In genomic region chr8:111536031-111536977, GRCm38 (mm10) we compare ENCODE assay signal across 8 mouse cellular contexts. TPM values are rescaled to one million over a fixed set of nuclear protein-coding genes. Genes with fewer than 3 reads are reported as not detected.
DNase-seq lines count a peak whose midpoint lies in the region.

TSS of gene Znrf1 (plus strand) at chr8:111536097.

- no peaks in the 10 kb centered on the region; the same call in 1 of the 2 replicates for H3K36me3 ChIP-seq in hindbrain, embryonic 10.5 days

- WGBS in hindbrain, embryonic 10.5 days: under 1% methylated on average over 81 of the region's 100 CpGs

- H3K27me3 ChIP-seq in hindbrain, embryonic 10.5 days (ENCODE audit: insufficient read depth, poor library complexity, severe bottlenecking): no peaks in the 10 kb centered on the region

- H3K4me1 ChIP-seq in hindbrain, embryonic 10.5 days (replicated peaks): peaks cover 46% of the 10 kb centered on the region

- peak within 1 kb of the TSS; percentile 97 for H3K4me3 ChIP-seq in hindbrain, embryonic 10.5 days

- H3K9me3 ChIP-seq in hindbrain, embryonic 10.5 days: no peaks in the 10 kb centered on the region

- peak; percentile 83 for DNase-seq in Muller cell, postnatal 12 days (ENCODE audit: inconsistent ontology term)
- peak; percentile 83 for DNase-seq in cerebellum, adult 9-10 months
- DNase-seq in frontal cortex, adult 2 months (ENCODE audit: extremely low spot score in 1 of 2, low spot score in 1 of 2): peak; percentile 52 to 67
- DNase-seq in hindbrain, embryonic 10.5 days (ENCODE audit: low spot score): peak; percentile 89
- peak; percentile 66 to 81 for DNase-seq in layer of hippocampus, postnatal 10 days (ENCODE audit: low spot score in 2 of 2)
- peak; percentile 86 for DNase-seq in lung, postnatal 10 days
- peak; percentile 80 for DNase-seq in ovary, postnatal 36 days (ENCODE audit: low spot score)
- peak; percentile 80 to 85 for DNase-seq in thymus, postnatal 36 days

- H3K27ac ChIP-seq in hindbrain, embryonic 10.5 days: peak within 1 kb of the TSS; percentile 99

RNA-seq across cellular contexts. Expression of gene Znrf1, which starts in this region (rescaled TPM):
- polyA plus RNA-seq in frontal cortex, adult 2 months (2012; rRNA removed): 157 and 162 TPM in 2 replicates
- polyA plus RNA-seq in hindbrain, embryonic 10.5 days (2016; fragmentation: Nextera tagmentation; extraction: Ambion mirVana): 29.9 and 52.5 TPM in 2 replicates
- 100 to 1,000 TPM; 133 to 145 TPM for total RNA-seq in layer of hippocampus, postnatal 10 days (2021)

Comparison
In these comparisons a context has a peak if more than half of its experiments do, and no peak if none do; other contexts are left out.
1. Peak in every context shown above with its lines: DNase-seq, H3K4me3 ChIP-seq and H3K27ac ChIP-seq.